Mouse (Mus musculus): ENCODE data around the gene Aplp2.

Gene Aplp2

DNA sequence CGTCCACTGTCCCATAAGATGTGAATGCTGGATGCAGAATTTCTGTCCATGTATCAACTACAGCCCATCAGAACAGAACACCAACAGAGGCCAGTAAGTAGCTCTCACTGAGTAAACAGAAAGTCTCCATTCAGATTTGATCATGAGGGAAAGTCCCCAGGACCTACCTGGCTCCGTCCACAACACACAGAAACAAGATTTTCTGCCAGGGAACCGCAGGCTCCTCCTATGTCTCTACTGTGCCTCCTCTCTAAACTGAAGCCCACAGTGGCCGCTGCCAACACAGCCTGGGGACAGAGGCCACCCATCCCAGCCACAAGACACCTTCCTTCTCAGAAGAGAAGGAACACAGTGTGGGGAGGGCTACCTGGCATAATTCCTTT is 91.1 kb downstream of the Aplp2 start:
- no peak for DNase-seq

DNA sequence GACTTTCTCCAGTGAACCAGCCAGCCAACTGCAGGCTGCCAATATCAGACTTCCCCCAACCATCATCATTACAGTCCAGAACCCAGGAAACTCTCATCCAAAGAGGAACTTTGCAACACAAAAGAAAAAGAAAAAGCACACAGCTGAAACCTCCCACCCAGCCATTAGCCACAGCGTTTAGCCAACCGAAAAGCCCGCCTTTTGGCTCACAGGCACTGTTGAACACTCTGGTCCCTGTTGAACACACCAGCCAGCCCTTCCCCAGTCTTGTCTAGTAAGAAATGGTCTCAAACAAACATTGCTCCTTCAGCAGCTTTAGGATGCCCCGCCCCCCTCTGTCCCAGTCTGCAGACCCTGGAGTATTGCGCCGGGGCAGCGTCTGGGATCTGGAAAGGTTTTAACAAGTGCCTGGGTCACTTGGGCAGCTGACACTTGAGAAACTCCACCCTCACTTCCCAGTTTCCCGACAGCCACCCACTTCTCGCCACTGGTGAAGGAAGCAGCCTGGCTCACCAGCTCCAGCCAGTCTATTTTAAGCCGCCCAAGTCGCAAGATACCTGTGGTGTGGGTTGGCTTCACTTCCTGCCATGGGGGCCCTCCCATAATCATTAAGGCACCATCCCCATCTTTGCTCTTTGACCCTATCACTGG is 91.6 kb downstream of the Aplp2 start:
- DNase-seq, result no peak

DNA sequence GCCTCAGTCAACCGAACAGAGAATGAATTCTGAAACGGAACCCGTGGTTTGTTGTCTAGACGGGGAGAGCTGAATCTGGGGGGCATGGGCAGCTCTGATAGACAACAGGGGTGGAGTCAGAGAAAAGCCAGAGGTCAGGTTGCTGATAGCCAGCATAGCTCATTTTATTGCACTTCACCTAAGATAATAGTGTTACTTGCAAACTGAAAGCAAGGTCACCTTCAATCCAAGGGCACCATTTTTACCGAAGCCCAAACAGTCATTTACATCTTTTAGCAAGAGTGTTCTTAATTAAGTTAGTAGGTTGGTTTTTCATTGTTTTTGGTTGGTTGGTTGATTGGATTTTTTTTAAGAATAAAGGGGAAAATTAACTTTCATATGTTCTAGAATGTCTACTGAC is 92.2 kb downstream of the Aplp2 start:
- no peak for DNase-seq

DNA sequence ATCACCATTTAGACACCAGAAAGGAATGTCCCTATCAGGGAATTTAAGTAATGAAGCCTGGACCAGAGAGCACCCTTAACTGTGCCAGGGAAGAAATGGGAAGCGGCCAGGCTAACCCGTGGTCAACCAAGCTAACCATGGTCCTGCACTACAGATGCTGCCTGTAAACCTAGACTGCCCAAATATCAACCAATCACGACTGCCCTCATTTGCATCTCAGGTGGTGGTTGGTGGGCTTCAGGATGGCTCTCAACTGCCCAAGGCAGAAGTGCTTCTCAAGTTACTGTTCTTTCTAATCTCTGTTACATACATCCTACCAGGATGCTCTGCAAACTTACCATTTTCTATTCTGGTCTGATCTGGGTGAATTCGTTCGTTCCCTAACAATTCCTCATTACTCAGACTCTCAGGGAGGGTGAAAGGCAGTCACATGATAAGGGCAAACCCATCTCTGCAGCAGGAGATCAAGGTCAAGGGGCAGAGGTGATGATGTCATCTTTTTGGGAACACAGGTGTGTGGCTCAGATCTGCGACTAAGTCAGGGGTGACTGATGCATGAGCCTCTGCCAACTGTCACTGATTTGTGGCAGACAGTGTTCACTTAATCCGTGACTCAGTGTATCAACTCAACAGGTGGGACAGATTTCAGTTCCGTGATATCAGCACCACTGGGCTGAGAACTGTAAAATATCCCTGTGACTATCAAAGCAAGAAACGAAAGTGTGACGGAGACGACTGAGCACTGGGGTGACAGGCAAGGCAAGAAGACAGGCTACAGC is 92.9 kb downstream of the Aplp2 start:
- no peak for DNase-seq

DNA sequence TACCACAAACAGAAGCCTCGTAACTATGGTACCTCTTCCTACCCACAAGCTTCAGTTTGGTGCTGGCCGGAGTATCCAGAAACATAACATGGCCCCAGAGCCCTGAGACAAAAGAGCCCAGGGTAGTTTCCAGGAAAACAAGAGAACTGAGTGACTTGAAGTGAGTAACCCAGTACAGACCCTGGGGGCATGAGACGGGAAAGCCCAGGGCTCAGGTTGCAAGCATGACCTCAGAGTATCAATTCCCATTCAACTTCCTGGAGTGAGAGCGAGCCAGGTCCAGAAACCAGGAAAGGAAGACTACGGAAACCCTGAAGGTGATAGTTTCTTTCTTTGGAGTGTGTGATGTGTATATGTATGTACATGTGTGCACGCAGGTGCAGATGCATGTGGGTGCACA is 94.1 kb downstream of the Aplp2 start:
- DNase-seq, result no peak

DNA sequence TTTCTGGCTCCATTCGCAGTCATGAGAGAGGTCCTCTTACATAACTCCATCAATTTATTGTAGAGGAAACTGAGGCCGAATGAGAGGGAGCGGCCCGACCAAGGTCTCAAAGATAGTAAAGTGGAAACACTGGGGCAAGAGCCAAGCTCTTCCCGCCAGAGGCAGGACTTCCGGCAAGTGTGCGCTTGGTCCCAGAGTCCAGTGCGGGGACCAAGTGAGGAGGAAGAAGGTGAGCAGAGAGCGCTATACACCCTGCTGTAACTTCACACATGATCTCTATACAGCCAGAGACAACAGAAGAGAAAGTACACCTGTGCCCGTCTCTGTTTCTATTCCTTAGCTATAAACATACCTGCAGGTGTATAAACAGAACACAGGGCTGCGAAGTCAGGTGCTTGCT is 94.5 kb downstream of the Aplp2 start:
- no peak for DNase-seq

DNA sequence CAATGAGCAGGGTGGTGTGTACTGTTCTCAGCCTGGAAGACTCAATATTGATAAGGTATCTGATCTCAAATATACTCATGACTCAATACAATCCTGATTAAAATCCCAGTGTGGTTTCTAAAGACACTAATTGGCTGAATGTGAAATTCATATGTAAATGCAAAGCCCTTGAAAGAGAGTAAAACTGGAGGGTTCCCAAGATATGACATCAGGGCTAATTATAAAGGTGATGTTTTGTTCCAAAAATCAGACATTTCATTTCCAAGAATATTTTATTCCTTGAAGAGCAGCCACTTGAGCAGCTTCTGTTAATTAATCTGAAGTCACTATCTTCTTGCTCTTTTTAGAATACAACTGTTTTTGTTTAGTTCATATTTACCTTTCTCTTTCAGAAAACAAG is 96.0 kb downstream of the Aplp2 start:
- DNase-seq, result no peak

DNA sequence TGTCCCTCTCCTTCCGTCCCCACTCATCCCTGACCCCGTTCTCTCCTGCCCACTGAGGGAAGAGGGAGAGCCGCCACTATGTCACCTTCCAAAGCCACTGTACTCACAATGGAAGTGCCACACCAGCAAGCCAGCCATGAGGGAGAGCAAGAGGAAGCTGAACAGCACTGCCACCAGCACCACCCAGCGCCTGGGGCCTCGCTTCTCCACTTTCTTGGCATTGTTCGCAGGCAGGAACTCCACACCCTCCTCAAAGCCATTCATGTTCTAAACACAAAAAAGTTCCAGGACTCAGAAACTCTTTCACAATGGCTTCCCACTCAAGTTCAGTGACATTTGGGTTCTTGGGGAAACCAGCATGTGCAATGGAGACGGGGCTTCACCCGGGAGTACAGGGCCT is 103.2 kb downstream of the Aplp2 start:
- DNase-seq, result no peak
